Mouse (Mus musculus) liver, adult 2 months (tissue): ENCODE measurements at regions not wholly inside any gene's neighbourhood (a gene's known extent, or its start where the extent isn't known, plus 50 kb on each side); places are given as distances from the start of the nearest gene placed in this dataset.

Experiments used
- DNase-seq: peaks from one replicate; pipeline ENCODE4 v3.0.0-alpha.2; 2011; ENCODE audit warnings: low read depth, low spot score; ENCODE audit errors: extremely low read depth
- H3K27ac ChIP-seq: fragments of 200-500 bp; replicated peaks from 2 replicates; pipeline ENCODE4 v1.5.1; 2012; ENCODE audit warnings: low read depth, mild to moderate bottlenecking, control low read depth, inconsistent platforms, low read length; ENCODE audit not compliant: insufficient read depth
- H3K27me3 ChIP-seq: fragments of 200-500 bp; 2 replicates; pipeline ENCODE4 v1.6.1; 2012; ENCODE audit warnings: mild to moderate bottlenecking, moderate library complexity, low read length, inconsistent platforms; ENCODE audit not compliant: control insufficient read depth, insufficient read depth
- H3K36me3 ChIP-seq: fragments of 200-500 bp; 2 replicates; pipeline ENCODE4 v1.6.1; 2012; ENCODE audit warnings: low read length, inconsistent platforms; ENCODE audit not compliant: control insufficient read depth, insufficient read depth
- H3K4me1 ChIP-seq: fragments of 200-500 bp; 2 replicates; pipeline ENCODE4 v1.6.1; 2011; ENCODE audit warnings: low read length; ENCODE audit not compliant: control insufficient read depth, insufficient read depth
- H3K4me3 ChIP-seq: fragments of 200-500 bp; 2 replicates; pipeline ENCODE4 v1.5.1; 2011; ENCODE audit warnings: low read depth, mild to moderate bottlenecking, control low read depth, low read length, moderate library complexity; ENCODE audit not compliant: insufficient read depth
- H3K79me2 ChIP-seq: fragments of 200-500 bp; 2 replicates; pipeline ENCODE4 v1.6.1; 2012; ENCODE audit warnings: inconsistent platforms, mild to moderate bottlenecking, low read length, moderate library complexity; ENCODE audit not compliant: control insufficient read depth, insufficient read depth
- H3K9ac ChIP-seq: fragments of 200-500 bp; 2 replicates; pipeline ENCODE4 v1.6.1; 2012; ENCODE audit warnings: low read depth, mild to moderate bottlenecking, control low read depth, inconsistent platforms, low read length
- CTCF ChIP-seq: fragments of 200-500 bp; IDR thresholded peaks from 2 replicates; pipeline ENCODE4 v1.5.1; 2011; ENCODE audit warnings: low read depth, low read length, control low read depth
- POLR2A ChIP-seq: fragments of 200-500 bp; IDR thresholded peaks from 2 replicates; pipeline ENCODE4 v1.6.1; 2011; ENCODE audit warnings: low read length, control low read depth; ENCODE audit not compliant: insufficient read depth; ENCODE audit errors: extremely low read depth
- WGBS: fragments of 180-500 bp; shearing (Covaris S2); methylation state at CpG from one replicate; pipeline ENCODE4 v1.1.7; 2018; 5-methylcytosine and 5-hydroxymethylcytosine counted together

DNA sequence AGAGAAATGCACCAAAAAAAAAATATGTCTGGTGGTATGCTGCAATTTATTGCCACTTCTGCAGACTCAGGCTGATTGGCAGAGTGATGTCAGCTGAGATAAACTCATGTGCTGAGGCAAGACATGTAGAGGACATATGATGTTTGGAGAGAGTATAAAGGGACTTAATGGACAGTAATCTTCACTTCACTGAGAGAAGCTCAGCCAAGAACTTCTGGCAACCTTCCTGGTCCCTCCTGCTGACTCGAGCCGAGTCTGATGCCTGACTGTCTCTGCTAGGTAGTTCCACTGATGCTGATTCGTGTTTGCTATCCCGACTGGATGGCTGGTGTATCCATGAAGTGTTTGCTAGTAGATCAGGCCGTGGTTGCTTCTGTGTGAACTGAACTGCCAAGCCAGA, 354.7 kb upstream of the Meis1 start:
- H3K9ac ChIP-seq: no peak overlapping the region
- TF ChIP-seq POLR2A: no peak
- no peak for TF ChIP-seq CTCF
- no peak for DNase-seq
- no peaks in the 10 kb centered on the region for H3K4me1 ChIP-seq
- WGBS: 66% methylated on average over 5 of the region's 5 CpGs
- no peak overlapping the region for H3K27ac ChIP-seq
- H3K27me3 ChIP-seq: no peaks in the 10 kb centered on the region
- no peak overlapping the region for H3K4me3 ChIP-seq
- no peaks in the 10 kb centered on the region for H3K36me3 ChIP-seq
- H3K79me2 ChIP-seq: no peaks in the 10 kb centered on the region

GRCm38 (mm10) chr11:19380935-19381334, 362.1 kb upstream of the Meis1 start:
- H3K79me2 ChIP-seq: no peaks in the 10 kb centered on the region
- H3K27me3 ChIP-seq: no peaks in the 10 kb centered on the region
- no peak overlapping the region for H3K4me3 ChIP-seq
- no peaks in the 10 kb centered on the region for H3K36me3 ChIP-seq
- 49% methylated on average over 2 of the region's 2 CpGs for WGBS
- H3K27ac ChIP-seq: no peak overlapping the region
- no peaks in the 10 kb centered on the region for H3K4me1 ChIP-seq
- H3K9ac ChIP-seq: no peak overlapping the region
- DNase-seq: no peak
- TF ChIP-seq POLR2A (no peak), CTCF (no peak)

GRCm38 (mm10) chr11:19389136-19389535, 370.4 kb upstream of the Meis1 start:
- no peaks in the 10 kb centered on the region for H3K27me3 ChIP-seq
- no peak for DNase-seq
- H3K79me2 ChIP-seq: no peaks in the 10 kb centered on the region
- no peaks in the 10 kb centered on the region for H3K36me3 ChIP-seq
- H3K27ac ChIP-seq: no peak overlapping the region
- TF ChIP-seq CTCF (no peak), POLR2A (no peak)
- H3K9ac ChIP-seq: no peak overlapping the region
- H3K4me1 ChIP-seq: no peaks in the 10 kb centered on the region
- H3K4me3 ChIP-seq: no peak overlapping the region
- 91% methylated on average over 6 of the region's 6 CpGs for WGBS

DNA sequence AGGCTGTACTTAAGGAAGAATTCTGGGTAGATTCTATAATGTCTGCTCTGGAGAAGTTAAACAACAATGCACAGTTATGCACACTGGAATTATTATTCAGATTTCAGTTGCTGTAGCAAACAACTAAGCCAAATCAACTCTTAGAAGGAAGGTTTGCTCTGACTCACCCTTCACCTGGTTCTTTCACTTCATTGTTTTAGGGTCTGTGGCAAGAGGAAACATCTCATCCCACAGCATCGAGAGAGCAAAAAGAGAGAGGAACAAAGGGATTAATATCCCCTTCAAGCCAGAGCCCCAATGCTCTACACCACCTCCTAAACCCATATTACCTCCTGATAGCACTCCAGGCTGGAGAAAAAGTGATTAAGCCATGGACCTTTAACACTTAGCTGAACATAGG, 373.4 kb upstream of the Meis1 start:
- TF ChIP-seq POLR2A (no peak), CTCF (no peak)
- Histone ChIP-seq H3K79me2 (no peaks in the 10 kb centered on the region), H3K4me3 (no peak overlapping the region), H3K9ac (no peak overlapping the region), H3K36me3 (no peaks in the 10 kb centered on the region), H3K4me1 (no peaks in the 10 kb centered on the region), H3K27me3 (no peaks in the 10 kb centered on the region), H3K27ac (no peak overlapping the region)
- no peak for DNase-seq
- WGBS: 68% methylated on average over 1 of the region's 1 CpGs

DNA sequence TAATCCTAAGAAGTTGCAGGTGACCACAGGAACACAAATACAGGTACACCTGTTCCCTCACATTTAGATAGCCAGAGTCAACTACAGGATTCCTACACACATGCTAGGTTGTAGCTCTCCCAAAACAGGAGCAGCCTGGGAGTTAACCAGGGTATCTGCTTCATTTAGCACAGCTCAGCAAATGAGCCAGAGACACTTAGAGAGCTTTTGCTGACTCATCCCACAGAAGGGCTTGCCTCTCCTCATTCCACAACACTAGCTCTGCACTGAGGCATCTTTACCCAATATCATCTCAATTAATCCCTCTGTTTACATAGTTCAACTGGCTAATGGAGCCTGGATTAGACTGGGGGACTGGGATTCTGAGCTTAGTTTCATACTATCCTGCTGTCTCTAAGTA, 375.6 kb upstream of the Meis1 start:
- H3K36me3 ChIP-seq: no peaks in the 10 kb centered on the region
- no peaks in the 10 kb centered on the region for H3K79me2 ChIP-seq
- TF ChIP-seq POLR2A (no peak), CTCF (no peak)
- H3K27me3 ChIP-seq: no peaks in the 10 kb centered on the region
- H3K4me1 ChIP-seq: no peaks in the 10 kb centered on the region
- H3K27ac ChIP-seq: no peak overlapping the region
- no peak for DNase-seq
- no peak overlapping the region for H3K4me3 ChIP-seq
- H3K9ac ChIP-seq: no peak overlapping the region

DNA sequence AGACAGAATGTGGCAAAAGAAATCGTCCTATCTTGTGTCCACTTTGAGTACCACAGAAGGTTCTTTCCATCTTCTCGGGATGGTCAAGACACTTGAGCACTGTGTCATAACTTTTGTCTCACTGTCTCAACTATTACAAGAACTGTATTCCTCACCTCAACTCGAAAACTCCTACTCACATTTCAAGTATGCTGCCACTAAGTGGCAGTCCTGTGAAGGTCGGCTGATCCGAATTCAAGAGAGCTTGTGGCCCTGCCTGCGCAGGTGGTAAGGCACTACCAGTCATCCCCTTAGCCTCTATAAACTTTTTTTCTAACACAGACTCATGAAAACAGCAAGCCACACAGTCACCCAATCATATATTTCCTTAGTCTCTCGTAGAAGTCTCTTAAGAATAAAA, 381.6 kb upstream of the Meis1 start:
- H3K36me3 ChIP-seq: no peaks in the 10 kb centered on the region
- H3K79me2 ChIP-seq: no peaks in the 10 kb centered on the region
- TF ChIP-seq POLR2A (no peak), CTCF (no peak)
- no peaks in the 10 kb centered on the region for H3K4me1 ChIP-seq
- 81% methylated on average over 7 of the region's 7 CpGs for WGBS
- H3K27me3 ChIP-seq: no peaks in the 10 kb centered on the region
- H3K27ac ChIP-seq: no peak overlapping the region
- H3K9ac ChIP-seq: no peak overlapping the region
- no peak overlapping the region for H3K4me3 ChIP-seq
- no peak for DNase-seq
